Mouse (Mus musculus) right cerebral cortex, postnatal 4 days (tissue): ENCODE results near the gene Sfi1.
"Not testable (repeated sequence)": the region's sequence is repeated elsewhere in the genome, so short reads cannot be mapped to it uniquely, and the experiment has no call there.

Experiments used
- DNase-seq: peaks from one replicate; pipeline ENCODE4 v3.0.0-alpha.2; 2022

The Sfi1 gene

GRCm38 (mm10) chr11:3101072-3101874 lies 92.0 kb downstream of the Sfi1 start:
- DNase-seq, result no peak

- DNase-seq, result not testable (repeated sequence)
Observed at GRCm38 (mm10) chr11:3100066-3100645, 93.1 kb downstream of the Sfi1 start.
